Mouse (Mus musculus) limb, embryonic 11.5 days (tissue): Measurements from ENCODE around the gene Olfr535. TPM values are rescaled to one million over a fixed set of nuclear protein-coding genes. Genes with fewer than 3 reads are reported as not detected.

Source experiments
- ATAC-seq: fragments of 200-750 bp; cut with Nextera tagmentation; 2 replicates; pipeline ENCODE4 v1.8.0; 2017; ENCODE audit warnings: low read depth; ENCODE audit not compliant: insufficient number of reproducible peaks, low FRiP score, low TSS enrichment
- DNase-seq: peaks from one replicate; pipeline ENCODE4 v3.0.0-alpha.2; 2015; ENCODE audit warnings: low spot score
- H3K27ac ChIP-seq: fragments of 300-500 bp; sonication (generic); replicated peaks from 2 replicates; pipeline ENCODE4 v1.5.1; 2014; ENCODE audit warnings: low read depth, mild to moderate bottlenecking, low read length
- H3K27me3 ChIP-seq: fragments of 300-500 bp; sonication (generic); 2 replicates; pipeline ENCODE4 v1.6.1; 2014; ENCODE audit warnings: mild to moderate bottlenecking, low read length, mixed read lengths; ENCODE audit not compliant: control insufficient read depth, insufficient read depth
- H3K36me3 ChIP-seq: fragments of 300-500 bp; sonication (generic); 2 replicates; pipeline ENCODE4 v1.6.1; 2014; ENCODE audit warnings: mild to moderate bottlenecking, low read length, moderate library complexity, mixed read lengths; ENCODE audit not compliant: control insufficient read depth, insufficient read depth
- H3K4me1 ChIP-seq: fragments of 300-500 bp; sonication (generic); 2 replicates; pipeline ENCODE4 v1.6.1; 2014; ENCODE audit warnings: low read length, mixed read lengths; ENCODE audit not compliant: control insufficient read depth, insufficient read depth
- H3K4me2 ChIP-seq: fragments of 300-500 bp; sonication (generic); 2 replicates; pipeline ENCODE4 v1.6.1; 2014; ENCODE audit warnings: low read depth, mild to moderate bottlenecking, moderate library complexity; ENCODE audit not compliant: severe bottlenecking
- H3K4me3 ChIP-seq: fragments of 300-500 bp; sonication (generic); 2 replicates; pipeline ENCODE4 v1.5.1; 2014; ENCODE audit warnings: low read depth, low read length
- H3K9ac ChIP-seq: fragments of 300-500 bp; sonication (generic); 2 replicates; pipeline ENCODE4 v1.6.1; 2014; ENCODE audit warnings: mild to moderate bottlenecking, low read length
- H3K9me3 ChIP-seq: fragments of 300-500 bp; sonication (generic); 2 replicates; pipeline ENCODE4 v1.6.1; 2016; ENCODE audit warnings: low read length; ENCODE audit not compliant: control insufficient read depth
- WGBS: fragments of 180-500 bp; shearing (Covaris S2); extraction: QIAGEN DNeasy Blood & Tissue Kit; methylation state at CpG from one replicate; pipeline ENCODE4 v1.1.7; 2014; 5-methylcytosine and 5-hydroxymethylcytosine counted together
- polyA plus RNA-seq: library from polyadenylated mRNA; unstranded; fragments of >200 nt; fragmentation: Nextera tagmentation; extraction: Ambion mirVana; gene quantifications from 2 replicates; pipeline ENCODE4 v1.2.1, GENCODE M21; 2014

Gene Olfr535
- polyA plus RNA-seq, 1 experiment from 2014 or later = not detected

- H3K9me3 ChIP-seq = no peaks in the 10 kb centered on the region
- no peak overlapping the region for H3K4me3 ChIP-seq
- H3K4me1 ChIP-seq = no peaks in the 10 kb centered on the region
- no peaks in the 10 kb centered on the region for H3K36me3 ChIP-seq
- no peaks in the 10 kb centered on the region for H3K27me3 ChIP-seq
- H3K4me2 ChIP-seq = no peak overlapping the region
- ATAC-seq (no peak), DNase-seq (no peak)
- H3K9ac ChIP-seq = no peak overlapping the region
- 81% methylated on average over 2 of the region's 2 CpGs for WGBS
- H3K27ac ChIP-seq = no peak overlapping the region
Measured at GRCm38 (mm10) chr7:140539746-140540145, 55.7 kb downstream of the Olfr535 start.

Other genes starting within 250 kb of the Olfr535 start
- gene 5830411N06Rik, start 236.9 kb upstream of the Olfr535 start, polyA plus RNA-seq = not detected in 2 replicates
- gene Olfr525, start 163.4 kb upstream of the Olfr535 start, polyA plus RNA-seq = not detected in 2 replicates
- gene Olfr527, start 150.2 kb upstream of the Olfr535 start, polyA plus RNA-seq = not detected in 2 replicates
- gene Olfr60, start 122.5 kb upstream of the Olfr535 start, polyA plus RNA-seq = not detected in 2 replicates
- not detected in 2 replicates for gene Olfr530, start 107.9 kb upstream of the Olfr535 start, polyA plus RNA-seq
- not detected in 2 replicates for gene Olfr531, start 81.3 kb upstream of the Olfr535 start, polyA plus RNA-seq
- not detected in 2 replicates for gene Olfr532, start 62.6 kb upstream of the Olfr535 start, polyA plus RNA-seq
- not detected in 2 replicates for gene Olfr533, start 20.8 kb upstream of the Olfr535 start, polyA plus RNA-seq
- not detected in 2 replicates for gene Olfr536, start 23.2 kb downstream of the Olfr535 start, polyA plus RNA-seq
- gene Olfr538, start 83.7 kb downstream of the Olfr535 start, polyA plus RNA-seq = not detected in 2 replicates
- not detected in 2 replicates for gene Olfr46, start 117.1 kb downstream of the Olfr535 start, polyA plus RNA-seq
- gene Olfr61, start 144.8 kb downstream of the Olfr535 start, polyA plus RNA-seq = not detected in 2 replicates
- gene Olfr53, start 162.2 kb downstream of the Olfr535 start, polyA plus RNA-seq = not detected in 2 replicates
- not detected in 2 replicates for gene Olfr539, start 175.7 kb downstream of the Olfr535 start, polyA plus RNA-seq
- 0.09 TPM in 1 of 2 replicates, not detected in the other for gene Olfr45, start 197.7 kb downstream of the Olfr535 start, polyA plus RNA-seq
- gene Olfr541, start 213.1 kb downstream of the Olfr535 start, polyA plus RNA-seq = not detected in 2 replicates